Mouse (Mus musculus): ENCODE results near the gene Capn13. TPM values are rescaled to one million over a fixed set of nuclear protein-coding genes. Genes with fewer than 3 reads are reported as not detected.

The Capn13 gene
- polyA plus RNA-seq, 1 experiment from 2014 or later, result not detected

DNA sequence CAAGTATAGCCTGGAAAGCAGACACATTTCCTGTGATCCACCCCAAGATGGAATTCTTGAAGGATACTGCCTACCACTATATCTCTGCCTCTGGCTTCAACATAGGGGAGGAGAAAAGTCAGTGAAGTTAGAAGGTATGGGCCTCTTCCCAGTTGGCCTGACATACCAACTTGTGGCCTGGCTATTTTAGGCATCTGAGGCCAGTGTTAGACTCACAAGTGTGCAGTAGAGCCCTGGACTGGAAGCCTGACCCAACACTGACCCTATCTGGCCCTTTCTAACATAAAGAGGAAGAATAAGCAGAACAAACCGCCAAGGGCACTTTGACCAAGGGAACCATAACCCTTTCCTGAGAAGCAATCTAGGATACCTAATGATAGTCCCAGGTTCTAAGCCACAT, 7.3 kb downstream of the Capn13 start:
- no peak for ATAC-seq
- H3K9me3 ChIP-seq (ENCODE audit: control insufficient read depth, low read length), result no peaks in the 10 kb centered on the region
- 87% methylated on average over 1 of the region's 1 CpGs for WGBS
- peaks cover 16% of the 10 kb centered on the region for H3K4me1 ChIP-seq (replicated peaks; ENCODE audit: control insufficient read depth, insufficient read depth, low read length)
- H3K27me3 ChIP-seq (replicated peaks; ENCODE audit: control insufficient read depth, insufficient read depth, low read length), result no peaks in the 10 kb centered on the region
- no peak overlapping the region for H3K27ac ChIP-seq (ENCODE audit: low read length)
- no peak overlapping the region for H3K9ac ChIP-seq (replicated peaks; ENCODE audit: low read depth, low read length)
- H3K36me3 ChIP-seq (ENCODE audit: control insufficient read depth, insufficient read depth), result no peaks in the 10 kb centered on the region
- H3K4me2 ChIP-seq (ENCODE audit: low read length), result no peak overlapping the region
- H3K4me3 ChIP-seq (replicated peaks; ENCODE audit: low read length), result no peak overlapping the region

DNA sequence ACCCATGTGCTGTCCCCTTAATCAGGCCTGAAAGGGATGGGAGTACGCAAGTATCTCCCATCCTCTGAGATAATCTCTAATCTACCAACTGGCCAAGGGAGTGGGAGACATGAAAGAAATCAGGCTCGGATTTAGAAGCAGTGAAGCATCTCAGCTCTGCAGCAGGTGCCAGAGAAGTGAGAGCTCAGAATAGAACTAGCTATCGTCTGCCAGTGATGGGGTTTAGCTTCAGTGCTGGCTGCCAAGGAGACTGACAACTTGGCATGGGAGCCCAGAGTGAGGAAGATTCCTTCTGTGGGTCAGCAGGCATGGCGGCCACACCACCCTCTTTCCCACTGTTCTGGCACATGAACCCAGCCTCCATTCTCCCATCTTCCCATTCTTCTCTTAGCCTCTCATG, 8.9 kb downstream of the Capn13 start:
- no peaks in the 10 kb centered on the region for H3K9me3 ChIP-seq (ENCODE audit: control insufficient read depth, low read length)
- no peaks in the 10 kb centered on the region for H3K36me3 ChIP-seq (ENCODE audit: control insufficient read depth, insufficient read depth)
- no peaks in the 10 kb centered on the region for H3K27me3 ChIP-seq (replicated peaks; ENCODE audit: control insufficient read depth, insufficient read depth, low read length)
- no peak overlapping the region for H3K27ac ChIP-seq (ENCODE audit: low read length)
- H3K4me1 ChIP-seq (replicated peaks; ENCODE audit: control insufficient read depth, insufficient read depth, low read length), result peaks cover 16% of the 10 kb centered on the region
- H3K4me3 ChIP-seq (replicated peaks; ENCODE audit: low read length), result no peak overlapping the region
- H3K4me2 ChIP-seq (ENCODE audit: low read length), result no peak overlapping the region
- ATAC-seq, result peak; percentile 29; the same call in 1 of the 2 replicates
- WGBS, result 47% methylated on average over 4 of the region's 4 CpGs
- no peak overlapping the region for H3K9ac ChIP-seq (replicated peaks; ENCODE audit: low read depth, low read length)

DNA sequence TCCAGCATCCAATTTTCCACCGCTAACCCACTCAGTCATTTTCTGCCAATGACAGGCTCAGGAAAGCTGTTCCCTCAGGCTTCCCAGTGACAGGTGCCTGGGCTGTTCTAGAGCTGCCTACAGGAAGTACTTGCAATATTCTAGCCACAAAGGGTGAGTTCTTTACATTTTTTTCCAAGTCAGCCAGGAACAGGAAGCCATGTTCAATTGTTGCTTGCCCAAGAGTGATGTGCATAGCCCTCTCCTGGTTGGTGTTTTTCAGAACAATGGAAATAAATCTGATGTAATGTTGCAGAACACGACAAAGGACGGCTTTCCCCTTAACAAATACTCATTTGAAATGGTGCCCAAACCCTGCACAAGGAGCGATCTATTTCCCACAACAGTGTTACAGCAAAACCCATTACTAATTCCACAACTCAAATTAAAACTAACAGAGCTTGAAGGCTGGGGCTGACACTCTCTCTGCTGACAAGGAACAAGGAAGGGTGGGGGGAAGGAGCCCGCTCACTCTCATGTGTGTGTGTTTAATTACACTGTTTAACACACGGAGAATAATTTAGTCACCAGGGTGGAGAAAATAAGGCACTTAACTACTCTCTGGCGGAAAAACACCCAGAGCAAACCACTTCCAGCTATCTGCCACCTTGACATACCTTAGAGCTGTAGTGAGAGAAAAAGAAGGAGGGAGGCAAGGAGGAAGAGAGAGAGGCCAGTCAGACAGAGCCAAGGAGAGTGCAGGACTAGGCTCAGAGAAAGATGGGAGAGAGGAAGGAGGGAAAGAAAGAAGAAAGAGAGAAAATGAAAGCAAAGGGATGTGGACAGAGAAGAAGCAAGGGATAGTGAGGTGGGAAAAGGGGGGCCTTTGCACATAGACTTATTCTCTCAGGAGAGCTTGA, 10.2 kb downstream of the Capn13 start:
- no peaks in the 10 kb centered on the region for H3K27me3 ChIP-seq (replicated peaks; ENCODE audit: control insufficient read depth, insufficient read depth, low read length)
- H3K9me3 ChIP-seq (ENCODE audit: control insufficient read depth, low read length), result no peaks in the 10 kb centered on the region
- peaks cover 16% of the 10 kb centered on the region for H3K4me1 ChIP-seq (replicated peaks; ENCODE audit: control insufficient read depth, insufficient read depth, low read length)
- 16% methylated on average over 7 of the region's 7 CpGs for WGBS
- H3K4me3 ChIP-seq (replicated peaks; ENCODE audit: low read length), result no peak overlapping the region
- no peak overlapping the region for H3K9ac ChIP-seq (replicated peaks; ENCODE audit: low read depth, low read length)
- no peak overlapping the region for H3K4me2 ChIP-seq (ENCODE audit: low read length)
- no peak overlapping the region for H3K27ac ChIP-seq (ENCODE audit: low read length)
- no peaks in the 10 kb centered on the region for H3K36me3 ChIP-seq (ENCODE audit: control insufficient read depth, insufficient read depth)
- peak; percentile 87 for ATAC-seq

DNA sequence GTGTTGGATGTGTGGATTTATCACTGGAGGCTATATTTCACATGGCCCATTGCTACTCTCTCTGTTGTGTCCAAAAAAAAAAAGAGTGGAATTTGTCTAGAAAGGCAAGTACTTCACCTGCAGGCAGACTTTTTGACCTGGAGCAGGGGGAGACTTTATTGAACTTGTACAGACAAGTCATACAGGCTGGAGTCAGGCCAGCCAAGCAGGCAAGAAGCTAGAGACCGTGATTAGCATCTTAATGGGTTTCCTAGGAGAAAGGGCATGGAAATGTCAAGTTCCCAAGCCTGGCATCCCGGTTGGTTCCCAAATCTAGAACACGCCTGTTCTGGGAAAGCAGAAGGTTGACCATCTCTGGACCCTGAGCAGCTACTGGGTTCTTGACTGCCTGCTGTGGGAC, 11.3 kb downstream of the Capn13 start:
- Histone ChIP-seq H3K36me3 (ENCODE audit: control insufficient read depth, insufficient read depth) (no peaks in the 10 kb centered on the region), H3K27ac (ENCODE audit: low read length) (no peak overlapping the region), H3K9me3 (ENCODE audit: control insufficient read depth, low read length) (no peaks in the 10 kb centered on the region), H3K4me1 (replicated peaks; ENCODE audit: control insufficient read depth, insufficient read depth, low read length) (peaks cover 16% of the 10 kb centered on the region), H3K4me3 (replicated peaks; ENCODE audit: low read length) (no peak overlapping the region), H3K9ac (replicated peaks; ENCODE audit: low read depth, low read length) (no peak overlapping the region), H3K4me2 (ENCODE audit: low read length) (no peak overlapping the region), H3K27me3 (replicated peaks; ENCODE audit: control insufficient read depth, insufficient read depth, low read length) (no peaks in the 10 kb centered on the region)
- ATAC-seq, result no peak
- 74% methylated on average over 3 of the region's 3 CpGs for WGBS

DNA sequence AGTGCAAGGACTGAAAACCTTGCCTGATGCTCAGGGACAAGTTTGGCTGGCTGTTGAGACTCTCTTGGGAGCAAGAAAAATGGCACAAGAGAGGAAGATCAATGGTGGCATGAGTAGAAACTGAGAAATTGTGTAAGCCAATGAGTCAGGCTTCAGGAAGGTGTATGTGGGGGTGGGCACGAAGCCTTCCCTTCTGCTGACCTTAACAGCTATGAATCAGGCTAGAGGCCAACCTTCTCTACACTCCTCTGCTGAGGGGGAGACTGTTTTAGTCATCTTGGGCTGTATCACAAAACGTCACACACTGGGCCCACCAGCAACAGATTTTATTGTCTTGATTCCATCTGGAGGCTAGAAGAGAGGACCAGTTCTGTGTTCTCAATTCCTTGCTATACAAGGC, 14.1 kb downstream of the Capn13 start:
- WGBS, result 77% methylated on average over 2 of the region's 2 CpGs
- H3K27ac ChIP-seq (ENCODE audit: low read length), result no peak overlapping the region
- no peak for ATAC-seq
- H3K4me3 ChIP-seq (replicated peaks; ENCODE audit: low read length), result no peak overlapping the region
- no peak overlapping the region for H3K4me2 ChIP-seq (ENCODE audit: low read length)
- H3K4me1 ChIP-seq (replicated peaks; ENCODE audit: control insufficient read depth, insufficient read depth, low read length), result peaks cover 16% of the 10 kb centered on the region
- H3K27me3 ChIP-seq (replicated peaks; ENCODE audit: control insufficient read depth, insufficient read depth, low read length), result no peaks in the 10 kb centered on the region
- H3K36me3 ChIP-seq (ENCODE audit: control insufficient read depth, insufficient read depth), result no peaks in the 10 kb centered on the region
- H3K9me3 ChIP-seq (ENCODE audit: control insufficient read depth, low read length), result no peaks in the 10 kb centered on the region
- no peak overlapping the region for H3K9ac ChIP-seq (replicated peaks; ENCODE audit: low read depth, low read length)

DNA sequence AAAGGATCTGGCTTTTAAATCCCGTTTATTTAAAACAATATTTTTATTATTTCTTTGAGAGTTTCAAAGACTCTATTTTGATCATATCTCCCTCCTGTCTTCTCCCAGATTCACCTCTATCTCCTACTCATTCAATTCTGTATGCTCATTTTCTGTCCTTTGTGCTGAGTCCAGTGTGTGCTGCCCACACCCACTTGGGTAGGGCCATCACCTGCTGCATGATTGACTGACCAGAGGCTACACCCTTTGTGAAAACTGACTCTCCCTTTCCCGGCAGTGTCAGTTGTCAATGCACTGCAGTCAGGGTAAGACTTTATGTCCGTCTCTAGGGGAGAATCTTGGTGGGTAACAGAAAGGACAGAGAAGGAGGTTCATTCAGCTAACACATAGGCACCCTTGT, 14.7 kb downstream of the Capn13 start:
- Histone ChIP-seq H3K9ac (replicated peaks; ENCODE audit: low read depth, low read length) (no peak overlapping the region), H3K27me3 (replicated peaks; ENCODE audit: control insufficient read depth, insufficient read depth, low read length) (no peaks in the 10 kb centered on the region), H3K27ac (ENCODE audit: low read length) (no peak overlapping the region), H3K4me1 (replicated peaks; ENCODE audit: control insufficient read depth, insufficient read depth, low read length) (peaks cover 9% of the 10 kb centered on the region), H3K4me3 (replicated peaks; ENCODE audit: low read length) (no peak overlapping the region), H3K4me2 (ENCODE audit: low read length) (no peak overlapping the region), H3K36me3 (ENCODE audit: control insufficient read depth, insufficient read depth) (no peaks in the 10 kb centered on the region), H3K9me3 (ENCODE audit: control insufficient read depth, low read length) (no peaks in the 10 kb centered on the region)
- 82% methylated on average over 3 of the region's 3 CpGs for WGBS
- ATAC-seq, result no peak

DNA sequence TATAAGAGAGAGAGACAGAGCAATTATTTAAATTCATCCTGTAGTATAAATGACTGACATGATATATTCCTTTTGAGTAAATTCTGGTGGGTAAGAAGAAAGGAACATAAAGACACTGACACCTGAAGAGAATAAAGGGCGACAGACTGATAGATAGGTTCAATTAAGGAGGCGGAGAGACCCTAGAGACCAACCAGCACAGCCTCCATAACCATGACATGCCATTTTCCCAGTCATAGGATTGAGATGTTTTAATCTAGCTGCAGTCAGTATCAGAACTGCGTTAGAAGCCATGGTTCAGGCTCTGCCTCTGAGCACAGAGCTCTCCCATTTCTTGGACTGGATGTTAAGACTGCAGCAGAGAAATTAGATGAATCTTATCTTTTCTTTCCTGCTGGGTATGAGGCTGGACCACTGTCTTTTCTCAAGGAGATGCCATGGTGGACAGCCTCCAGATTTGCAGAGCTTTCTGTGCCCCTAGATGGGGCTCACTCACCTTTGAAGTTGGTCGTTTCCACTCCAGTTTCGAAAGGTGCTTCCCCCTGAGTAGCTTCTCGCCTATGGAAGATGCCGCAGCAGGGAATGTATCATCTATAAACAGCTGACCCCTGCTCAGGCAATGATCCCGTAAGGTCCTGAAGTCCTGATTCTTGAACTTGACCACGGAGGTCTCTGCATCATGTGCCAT, 18.2 kb downstream of the Capn13 start:
- no peaks in the 10 kb centered on the region for H3K9me3 ChIP-seq (ENCODE audit: control insufficient read depth, low read length)
- no peaks in the 10 kb centered on the region for H3K27me3 ChIP-seq (replicated peaks; ENCODE audit: control insufficient read depth, insufficient read depth, low read length)
- no peaks in the 10 kb centered on the region for H3K36me3 ChIP-seq (ENCODE audit: control insufficient read depth, insufficient read depth)
- 86% methylated on average over 9 of the region's 9 CpGs for WGBS
- H3K9ac ChIP-seq (replicated peaks; ENCODE audit: low read depth, low read length), result no peak overlapping the region
- ATAC-seq, result peak; percentile 76
- H3K4me2 ChIP-seq (ENCODE audit: low read length), result no peak overlapping the region
- H3K27ac ChIP-seq (ENCODE audit: low read length), result no peak overlapping the region
- H3K4me3 ChIP-seq (replicated peaks; ENCODE audit: low read length), result no peak overlapping the region
- no peaks in the 10 kb centered on the region for H3K4me1 ChIP-seq (replicated peaks; ENCODE audit: control insufficient read depth, insufficient read depth, low read length)

DNA sequence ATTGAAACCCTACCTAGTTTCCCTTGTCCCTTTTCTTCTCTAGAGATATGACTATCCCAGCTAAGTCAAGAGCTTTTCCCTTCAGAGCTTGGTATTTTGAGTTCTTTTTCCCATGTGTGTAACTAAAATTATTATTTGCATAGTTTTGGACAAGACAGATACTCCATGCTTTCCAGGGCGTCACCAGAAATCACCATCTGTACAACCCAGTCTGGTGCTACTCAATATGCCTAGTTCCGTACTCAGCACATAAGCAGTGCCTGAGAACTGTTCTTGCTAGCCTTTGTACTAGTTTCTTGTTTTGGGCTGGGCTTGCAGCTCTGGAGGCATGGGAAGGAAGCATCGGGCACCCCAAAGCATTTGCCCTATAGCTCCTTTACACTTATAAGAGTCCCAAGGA, 19.0 kb downstream of the Capn13 start:
- Histone ChIP-seq H3K4me2 (ENCODE audit: low read length) (no peak overlapping the region), H3K9me3 (ENCODE audit: control insufficient read depth, low read length) (no peaks in the 10 kb centered on the region), H3K9ac (replicated peaks; ENCODE audit: low read depth, low read length) (no peak overlapping the region), H3K4me1 (replicated peaks; ENCODE audit: control insufficient read depth, insufficient read depth, low read length) (no peaks in the 10 kb centered on the region), H3K36me3 (ENCODE audit: control insufficient read depth, insufficient read depth) (no peaks in the 10 kb centered on the region), H3K4me3 (replicated peaks; ENCODE audit: low read length) (no peak overlapping the region), H3K27me3 (replicated peaks; ENCODE audit: control insufficient read depth, insufficient read depth, low read length) (no peaks in the 10 kb centered on the region), H3K27ac (ENCODE audit: low read length) (no peak overlapping the region)
- no peak for ATAC-seq
- WGBS, result 82% methylated on average over 3 of the region's 3 CpGs

DNA sequence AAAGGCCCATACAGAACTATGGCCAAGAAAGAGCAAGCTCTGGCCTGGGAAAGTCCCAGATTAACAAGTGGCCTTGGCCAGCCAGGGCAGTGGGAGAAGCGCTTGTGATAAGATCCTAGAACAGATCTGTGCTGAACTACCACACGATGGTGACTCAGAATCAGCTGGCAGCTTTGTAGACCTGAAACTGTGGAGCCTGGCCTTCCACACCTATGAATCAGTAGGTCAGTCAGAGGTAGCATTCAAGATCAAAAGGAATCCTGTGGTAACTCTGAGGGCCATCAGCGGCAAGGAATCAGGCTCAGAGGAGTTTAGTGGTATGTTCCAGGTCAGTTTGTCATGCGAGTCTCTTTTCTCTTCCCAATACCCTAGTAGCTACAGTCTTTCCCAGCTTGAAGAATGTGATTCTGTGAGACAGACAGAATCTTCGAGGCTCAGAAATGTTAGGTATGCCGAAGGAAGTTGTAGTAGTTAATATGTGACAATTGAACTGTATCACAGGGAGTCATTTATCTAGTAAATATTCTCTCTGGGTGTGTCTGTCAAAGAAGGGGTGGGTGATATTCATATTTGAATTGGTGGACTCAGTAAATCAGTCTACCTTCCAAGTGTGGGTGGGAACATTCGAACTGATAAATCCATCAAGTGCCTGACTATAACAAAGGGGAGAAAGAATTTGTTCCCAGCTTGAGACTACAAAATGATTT, 22.7 kb downstream of the Capn13 start:
- H3K4me1 ChIP-seq (replicated peaks; ENCODE audit: control insufficient read depth, insufficient read depth, low read length), result no peaks in the 10 kb centered on the region
- WGBS, result 89% methylated on average over 7 of the region's 7 CpGs
- H3K27me3 ChIP-seq (replicated peaks; ENCODE audit: control insufficient read depth, insufficient read depth, low read length), result no peaks in the 10 kb centered on the region
- no peaks in the 10 kb centered on the region for H3K9me3 ChIP-seq (ENCODE audit: control insufficient read depth, low read length)
- no peaks in the 10 kb centered on the region for H3K36me3 ChIP-seq (ENCODE audit: control insufficient read depth, insufficient read depth)
- H3K27ac ChIP-seq (ENCODE audit: low read length), result no peak overlapping the region
- ATAC-seq, result no peak
- no peak overlapping the region for H3K4me2 ChIP-seq (ENCODE audit: low read length)
- no peak overlapping the region for H3K9ac ChIP-seq (replicated peaks; ENCODE audit: low read depth, low read length)
- H3K4me3 ChIP-seq (replicated peaks; ENCODE audit: low read length), result no peak overlapping the region

Data from forebrain, embryonic 16.5 days (tissue).